Mouse (Mus musculus) neutrophil, adult 5-6 weeks (primary cell): ENCODE results near the gene Grid1. TPM values are rescaled to one million over a fixed set of nuclear protein-coding genes. Genes with fewer than 3 reads are reported as not detected.

Experiments used
- ATAC-seq: fragments of 151-379, 151-347 bp; 2 replicates; pipeline ENCODE4 v1.8.0; 2017; ENCODE audit warnings: mild to moderate bottlenecking, moderate TSS enrichment; ENCODE audit not compliant: insufficient number of reproducible peaks, poor library complexity, low FRiP score, severe bottlenecking; ENCODE audit errors: extremely low read depth
- total RNA-seq: library from RNA; stranded (forward); fragments of 200-1000 nt; gene quantifications from 2 replicates; pipeline ENCODE4 v1.2.3, GENCODE M21; 2017

Gene Grid1
- total RNA-seq, 1 experiment from 2014 or later = not detected

DNA sequence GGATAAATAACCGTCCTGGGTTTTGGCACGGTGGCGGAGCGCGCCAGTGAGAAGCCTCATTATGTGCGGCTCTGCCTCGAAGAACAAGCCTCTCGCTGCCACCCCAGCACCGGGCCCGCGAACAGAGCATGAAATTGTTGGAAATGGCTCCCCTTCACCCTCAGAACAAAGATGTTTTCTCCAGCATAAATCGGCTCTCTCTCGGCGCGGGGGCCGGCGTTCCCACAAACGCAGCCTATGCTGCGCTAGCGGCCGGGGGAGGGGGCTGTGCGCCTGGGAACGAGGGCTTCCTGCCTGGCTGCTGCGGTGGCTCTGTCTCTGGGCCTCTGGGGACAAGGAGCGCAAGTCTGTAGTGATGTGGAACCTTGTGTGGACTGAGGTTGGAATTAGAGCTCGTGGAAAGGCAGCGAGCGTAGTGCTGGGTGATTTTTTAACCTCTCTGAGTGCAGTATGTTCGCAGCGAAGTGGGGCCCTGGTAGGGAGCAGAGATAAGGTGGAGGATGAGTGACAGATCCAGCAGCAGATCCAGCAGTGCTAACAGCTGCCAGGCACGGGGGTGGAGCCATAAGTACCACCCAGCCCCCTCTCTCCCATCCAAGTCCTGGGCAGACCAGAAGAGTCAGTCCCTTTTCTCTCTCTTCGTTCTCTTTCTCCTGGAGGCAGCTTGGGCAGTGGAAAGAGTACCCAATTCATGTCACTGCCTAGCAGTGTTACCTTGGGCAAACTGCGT is 76.5 kb downstream of the Grid1 start:
- ATAC-seq = no peak

DNA sequence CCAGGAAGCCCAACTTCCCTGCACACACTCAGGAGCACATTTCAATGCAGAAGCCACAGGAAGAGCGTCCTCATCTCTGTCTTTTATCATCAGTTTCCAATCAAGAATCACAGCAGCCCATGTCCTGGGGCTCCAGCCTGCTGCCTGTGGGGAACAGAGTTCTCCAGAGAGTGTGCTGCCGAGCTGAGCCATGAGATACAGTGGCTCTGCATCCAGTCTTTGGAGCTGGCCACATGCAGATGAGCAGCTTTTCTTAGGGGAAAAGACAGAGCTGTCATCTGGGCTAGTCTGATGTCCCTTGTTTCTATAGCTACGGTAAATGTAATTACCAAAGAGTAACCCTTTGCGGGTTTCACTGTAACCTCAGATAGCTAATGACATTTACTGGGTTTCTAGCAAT is 83.9 kb downstream of the Grid1 start:
- ATAC-seq = no peak

DNA sequence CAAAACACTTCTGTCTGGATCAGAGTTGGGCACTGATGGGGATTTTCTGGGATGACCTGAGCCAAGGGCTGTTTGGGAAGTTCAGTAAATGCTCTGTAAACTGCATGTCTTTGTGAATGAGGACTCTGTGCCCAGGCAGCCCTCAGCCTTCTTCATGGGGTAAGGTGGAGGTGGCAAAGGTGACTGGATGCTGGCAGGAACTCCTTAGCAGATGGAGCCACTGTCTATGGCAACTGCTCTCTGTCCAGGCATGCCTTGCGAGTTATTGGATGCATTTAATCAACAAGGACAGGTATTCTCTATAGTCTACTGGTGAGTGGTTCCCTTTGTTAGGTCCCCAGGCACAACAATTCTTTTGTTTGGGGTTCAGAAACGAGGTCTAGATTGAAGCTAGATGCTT is 85.8 kb downstream of the Grid1 start:
- ATAC-seq = no peak

DNA sequence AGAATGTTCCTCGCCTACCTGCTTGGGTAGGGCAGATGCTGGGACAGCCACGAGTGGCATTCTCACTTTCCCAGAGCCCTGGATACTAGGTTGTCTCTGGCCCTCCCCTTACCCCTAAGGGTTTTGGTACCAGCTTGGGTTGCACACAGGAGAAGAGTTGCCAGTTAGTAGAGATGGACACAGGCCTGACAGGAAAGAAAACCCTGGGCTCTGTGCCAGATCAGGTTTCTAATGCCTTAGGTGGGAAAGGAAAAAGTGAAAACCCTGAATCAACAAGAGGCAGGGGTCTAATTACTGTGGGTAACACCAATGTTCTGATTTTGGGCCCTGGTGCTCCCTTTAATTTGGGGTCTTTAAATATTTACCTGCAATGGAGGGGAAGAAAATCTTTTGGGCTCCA is 88.5 kb downstream of the Grid1 start:
- ATAC-seq = no peak

DNA sequence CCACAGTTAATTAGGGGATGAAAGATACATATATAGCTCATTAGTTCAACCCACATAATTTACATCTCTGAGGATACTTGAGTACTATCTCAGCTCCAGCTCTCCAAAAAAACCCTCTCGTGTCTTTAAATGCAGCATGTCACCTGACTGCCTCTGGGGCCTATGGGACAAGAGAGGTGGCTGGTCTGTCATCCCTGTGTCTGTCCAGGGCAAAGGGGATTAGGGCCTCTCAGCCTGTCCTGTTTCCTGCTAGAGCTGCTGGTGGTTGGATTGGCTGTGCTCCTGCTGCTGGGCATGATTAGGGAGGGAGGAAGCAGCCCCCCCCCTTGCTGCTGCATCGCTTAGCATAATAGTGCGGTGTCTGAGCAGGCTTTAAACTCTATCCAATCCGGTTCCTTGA is 88.9 kb downstream of the Grid1 start:
- ATAC-seq = no peak

DNA sequence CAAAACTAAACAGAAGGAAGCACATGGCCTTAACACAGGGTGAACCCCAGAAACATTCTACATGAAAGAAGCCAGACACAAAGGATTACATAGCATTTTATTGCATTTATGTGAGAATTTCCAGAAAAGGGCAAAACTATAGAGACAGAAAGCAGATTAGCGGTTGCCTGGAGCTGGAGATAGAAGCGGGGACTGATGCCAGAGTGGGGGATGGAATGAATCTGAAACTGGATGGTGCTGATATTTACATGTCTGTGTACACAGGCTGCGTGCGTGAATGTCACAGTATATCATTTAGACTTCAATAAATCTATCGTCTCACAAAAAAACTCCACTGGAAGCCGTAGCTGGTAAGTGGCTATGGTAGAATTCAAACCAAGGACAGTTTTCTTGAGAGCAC is 96.4 kb downstream of the Grid1 start:
- ATAC-seq = no peak

DNA sequence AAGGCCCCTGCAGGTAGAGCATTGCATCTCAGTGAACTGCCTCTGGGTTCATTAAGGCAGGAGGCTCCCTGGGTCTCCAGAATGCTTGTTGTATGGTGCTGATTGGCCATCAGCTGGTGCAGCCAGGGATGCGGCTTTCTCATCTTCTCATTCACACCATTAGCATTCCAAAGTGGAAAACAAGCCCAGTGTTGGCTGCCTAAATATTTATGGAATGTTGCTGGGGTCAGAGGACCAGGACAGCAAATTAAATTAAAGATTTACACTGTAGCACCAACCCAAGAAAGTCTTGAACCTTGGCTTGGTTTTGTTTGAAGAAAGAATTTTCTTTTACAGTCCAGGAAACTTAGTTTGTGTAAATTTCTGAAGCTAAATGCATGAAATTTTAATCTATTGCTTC is 97.2 kb downstream of the Grid1 start:
- ATAC-seq = no peak

DNA sequence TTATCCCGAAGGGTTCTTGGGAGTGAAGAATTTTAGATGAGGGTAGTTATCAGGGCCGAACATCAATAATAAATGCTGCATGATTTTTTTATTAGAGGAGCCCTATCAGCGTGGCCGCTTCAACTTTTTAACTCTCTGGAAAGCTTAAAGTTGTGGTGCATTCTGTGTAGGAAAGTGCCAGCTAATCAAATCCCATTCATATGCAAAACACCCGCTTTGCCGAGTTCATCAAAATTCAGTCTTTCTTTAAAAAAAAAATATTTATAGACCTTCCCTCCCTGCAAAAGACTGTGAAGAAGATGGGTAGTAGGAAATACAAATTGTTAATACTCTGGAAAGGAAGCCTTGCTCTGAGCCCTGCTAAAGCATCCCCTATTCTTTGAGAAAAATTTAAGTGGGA is 99.3 kb downstream of the Grid1 start:
- no peak for ATAC-seq

DNA sequence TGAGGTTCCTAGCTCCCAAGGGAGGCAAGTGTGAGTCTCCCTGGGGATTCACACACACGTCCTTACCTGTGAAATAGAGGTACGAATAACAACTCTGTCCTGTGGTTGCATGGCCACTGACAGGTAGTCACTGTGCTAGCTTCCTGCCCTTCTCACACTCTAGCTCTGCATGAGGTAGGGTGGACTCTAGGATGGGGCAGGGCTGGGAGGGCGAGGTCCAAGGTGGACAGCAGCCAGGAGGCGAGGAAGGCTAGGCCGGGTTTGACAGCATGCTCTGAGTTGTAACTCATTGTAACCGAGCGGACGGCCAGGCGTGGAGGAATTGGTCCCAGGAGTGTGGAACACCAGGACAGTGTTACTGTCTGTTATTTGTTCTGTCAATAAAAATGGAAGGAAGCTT is 101.4 kb downstream of the Grid1 start:
- ATAC-seq = no peak

DNA sequence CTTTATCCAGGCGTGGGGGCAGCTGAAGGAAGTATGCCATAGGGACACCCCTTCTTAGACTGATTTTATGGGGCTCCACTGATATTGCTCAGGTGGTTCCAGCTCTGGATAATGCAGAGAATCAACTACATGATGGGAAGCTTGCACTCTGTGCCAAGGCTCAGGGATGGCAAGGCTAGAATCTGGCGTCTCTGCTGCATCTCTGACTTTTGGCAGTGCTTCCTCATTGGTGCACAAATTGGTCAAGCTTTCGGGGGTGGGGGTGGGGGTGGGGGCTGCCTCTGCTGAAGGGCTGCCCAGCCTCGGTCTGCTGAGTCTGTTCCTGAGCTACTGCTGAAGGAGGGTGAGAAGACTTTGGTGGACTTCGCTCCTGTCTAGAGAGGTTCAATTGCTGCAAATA is 105.1 kb downstream of the Grid1 start:
- no peak for ATAC-seq

DNA sequence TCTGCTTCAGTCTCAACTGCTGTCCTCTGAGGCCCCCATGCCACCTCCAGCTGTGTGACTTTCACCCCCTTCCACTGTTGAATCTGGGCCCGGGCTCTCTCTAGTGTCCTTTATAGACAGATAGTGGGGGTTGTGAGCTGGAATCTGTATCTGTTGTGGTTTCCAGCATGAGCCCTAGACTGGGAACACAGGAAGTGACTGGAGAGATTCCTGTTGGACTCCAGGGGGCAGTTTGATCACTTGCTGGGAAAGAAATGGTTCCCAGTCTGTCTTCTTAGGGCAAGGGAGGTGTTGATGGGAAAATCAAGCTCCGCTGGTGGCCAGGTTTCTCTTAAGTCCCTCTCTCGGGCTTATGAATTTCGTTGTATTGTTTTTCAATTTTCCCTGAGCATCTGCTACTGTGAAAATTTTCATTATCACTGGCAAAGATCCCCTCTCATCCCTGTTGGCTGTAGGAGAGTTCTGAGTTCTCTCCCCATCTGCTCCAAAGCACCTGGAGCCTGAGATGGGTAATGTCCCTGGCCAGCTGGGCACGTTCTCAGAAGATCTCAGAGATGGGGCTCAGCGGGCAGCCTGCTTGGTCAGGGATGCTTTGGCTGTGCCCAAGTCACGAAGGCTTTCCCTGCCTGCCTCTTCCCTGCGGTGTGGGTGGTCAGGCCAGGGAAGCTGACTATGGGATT is 110.3 kb downstream of the Grid1 start:
- ATAC-seq = no peak

DNA sequence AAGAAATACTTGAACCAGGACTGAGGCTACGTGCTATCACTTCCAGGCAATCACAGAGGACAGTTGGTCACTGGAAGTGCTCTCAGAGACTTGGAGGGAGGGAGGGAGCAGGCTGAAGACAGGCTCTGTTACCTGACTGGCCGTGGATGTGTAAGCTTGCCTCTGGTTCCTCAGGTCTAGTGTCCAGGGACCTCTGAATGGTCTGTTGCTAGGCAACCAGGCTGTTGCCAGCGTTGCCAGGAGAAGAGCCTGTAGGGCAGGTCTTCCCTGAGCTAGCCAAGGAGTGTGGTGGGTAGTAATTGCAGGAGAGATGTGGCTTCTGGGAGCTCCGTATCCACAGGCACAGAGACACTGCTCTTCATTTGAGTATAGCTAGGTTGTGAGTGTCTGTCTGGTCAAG is 113.3 kb downstream of the Grid1 start:
- ATAC-seq = no peak

DNA sequence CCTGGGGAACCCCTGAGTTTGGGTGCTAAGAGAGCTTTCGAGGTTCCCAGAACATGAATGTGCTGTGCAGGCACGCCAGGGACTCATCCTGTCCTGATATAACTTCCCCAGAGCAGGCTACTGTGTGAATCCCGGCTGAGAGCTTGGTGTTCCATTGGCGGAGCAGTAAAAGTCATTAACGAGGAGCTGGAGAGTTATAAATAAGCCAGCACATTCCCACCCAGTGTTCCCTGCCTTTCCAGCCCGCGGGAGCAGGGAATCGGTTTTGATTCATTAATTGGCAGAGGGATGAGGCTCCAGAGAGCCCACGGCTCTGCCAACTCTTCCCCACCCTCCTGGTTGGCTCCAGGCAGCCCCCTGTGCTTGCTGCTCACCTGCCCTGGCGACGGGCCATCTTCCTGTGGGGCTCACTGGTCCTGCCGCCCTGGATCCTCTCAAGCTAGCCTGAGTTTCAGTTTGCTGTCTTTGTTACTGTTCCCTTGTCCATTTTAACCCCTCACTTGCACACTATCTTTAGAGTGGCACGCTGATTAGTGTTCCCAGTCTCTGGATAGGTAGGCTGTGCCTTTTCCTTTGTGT is 116.4 kb downstream of the Grid1 start:
- no peak for ATAC-seq

DNA sequence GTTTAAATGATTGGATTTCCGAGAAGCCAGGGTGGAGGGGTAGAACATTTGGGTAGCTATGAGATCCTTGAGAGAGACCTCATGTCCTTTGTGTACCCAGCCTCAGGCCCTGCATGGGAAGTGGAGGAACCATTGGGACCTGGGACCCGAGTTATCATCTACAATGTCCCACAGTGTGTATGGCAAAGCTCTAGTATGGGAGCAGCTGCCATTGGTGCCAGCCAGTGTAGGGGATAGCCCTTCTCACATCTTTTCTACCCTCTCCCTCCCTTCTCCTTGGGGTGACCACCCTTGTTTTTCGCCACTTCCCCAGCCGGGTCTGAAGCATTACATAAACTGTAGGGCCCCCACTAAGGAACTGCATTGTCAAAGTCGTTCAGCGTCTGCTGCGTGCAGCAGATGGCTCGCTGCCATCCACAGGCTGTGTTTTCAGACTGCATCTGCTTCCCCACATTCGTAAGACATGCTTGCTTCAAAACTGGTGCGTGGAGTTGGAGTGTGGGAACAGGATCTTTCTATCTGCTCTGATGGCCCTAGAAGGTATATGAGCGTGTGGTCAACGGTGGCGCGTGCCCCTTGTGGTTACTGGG is 124.6 kb downstream of the Grid1 start:
- no peak for ATAC-seq

DNA sequence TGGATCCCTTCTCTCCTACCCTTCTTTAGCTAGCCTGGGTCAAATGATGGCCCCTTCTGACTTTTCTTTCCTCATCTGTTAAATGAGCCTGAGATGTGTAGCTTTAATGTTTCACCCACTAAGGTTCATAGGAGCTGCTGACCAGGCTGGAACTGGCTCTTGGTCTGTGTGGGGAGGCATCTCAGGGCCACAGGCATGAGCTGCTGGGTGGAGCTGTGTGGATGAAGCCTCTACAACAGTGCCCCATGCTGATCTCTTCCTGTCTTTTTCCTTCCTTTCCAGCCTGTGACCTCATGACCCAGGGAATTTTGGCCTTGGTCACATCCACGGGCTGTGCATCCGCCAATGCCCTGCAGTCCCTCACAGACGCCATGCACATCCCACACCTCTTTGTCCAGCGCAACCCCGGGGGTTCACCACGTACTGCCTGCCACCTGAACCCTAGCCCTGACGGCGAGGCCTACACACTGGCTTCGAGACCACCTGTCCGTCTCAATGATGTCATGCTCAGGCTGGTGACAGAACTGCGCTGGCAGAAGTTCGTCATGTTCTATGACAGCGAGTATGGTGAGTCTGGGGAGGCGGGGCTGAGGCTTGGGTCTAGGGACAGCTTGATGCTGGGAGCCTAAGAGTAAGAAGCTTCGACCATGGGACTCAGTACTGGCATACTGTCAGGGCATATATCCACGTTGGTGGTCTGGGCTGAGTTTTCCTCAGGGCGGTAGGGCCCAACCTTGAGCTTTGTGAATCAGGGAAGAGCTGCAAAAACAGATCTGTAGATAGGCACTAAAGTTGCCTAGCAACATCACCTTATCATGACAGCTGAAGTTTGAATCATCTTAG is 125.8 kb downstream of the Grid1 start:
- no peak for ATAC-seq

DNA sequence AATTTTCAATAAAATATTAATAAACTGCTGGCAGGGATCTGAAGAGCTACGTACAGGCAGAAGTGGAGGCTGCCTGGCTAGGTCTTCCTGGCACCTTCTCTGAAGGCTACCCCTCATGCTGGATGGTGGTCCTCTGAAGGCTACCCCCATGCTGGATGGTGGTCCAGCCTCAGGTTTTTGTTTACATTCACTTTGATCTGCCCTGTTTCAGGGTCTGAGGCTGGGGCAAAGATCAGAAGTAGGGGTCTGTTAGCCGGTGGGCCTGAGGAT is 126.3 kb downstream of the Grid1 start:
- no peak for ATAC-seq

DNA sequence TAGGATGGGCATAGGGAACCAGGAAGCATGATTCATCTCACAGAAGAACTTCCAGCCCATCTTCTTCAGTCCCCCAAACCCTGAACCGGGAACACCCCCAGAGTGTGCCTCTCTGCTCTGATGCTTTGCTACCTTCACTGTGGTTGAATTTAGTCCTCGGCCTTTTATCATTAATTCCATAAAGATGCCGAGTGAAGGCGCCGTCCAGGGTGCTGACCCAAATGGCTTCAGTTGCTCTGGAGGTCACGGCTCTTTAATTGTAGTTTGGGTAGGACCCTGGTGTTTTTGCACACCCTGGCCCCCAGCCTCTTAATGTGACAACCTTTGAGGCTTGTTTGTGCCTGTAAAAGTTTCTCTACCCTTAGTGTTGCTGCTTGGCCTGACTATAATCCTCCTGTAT is 128.3 kb downstream of the Grid1 start:
- ATAC-seq = no peak

DNA sequence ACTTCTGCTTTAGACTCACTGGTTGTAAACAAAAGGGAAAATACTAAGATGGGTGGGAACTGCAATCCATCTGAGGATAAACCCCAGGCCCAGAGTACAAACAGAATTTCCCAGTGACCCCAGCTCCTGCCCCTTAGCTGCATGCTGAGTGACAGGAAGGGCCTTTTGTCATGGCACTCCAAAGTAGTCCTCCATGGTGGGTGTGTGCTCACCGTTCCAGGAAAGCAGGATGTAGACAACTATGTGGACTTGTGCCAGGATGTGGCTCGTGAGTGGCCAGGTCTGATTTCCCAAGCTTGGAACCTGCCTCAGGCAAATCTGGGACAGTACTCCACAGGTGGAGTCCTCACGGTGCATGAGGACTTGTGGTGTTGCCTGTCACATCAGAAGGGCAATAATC is 132.4 kb downstream of the Grid1 start:
- no peak for ATAC-seq

DNA sequence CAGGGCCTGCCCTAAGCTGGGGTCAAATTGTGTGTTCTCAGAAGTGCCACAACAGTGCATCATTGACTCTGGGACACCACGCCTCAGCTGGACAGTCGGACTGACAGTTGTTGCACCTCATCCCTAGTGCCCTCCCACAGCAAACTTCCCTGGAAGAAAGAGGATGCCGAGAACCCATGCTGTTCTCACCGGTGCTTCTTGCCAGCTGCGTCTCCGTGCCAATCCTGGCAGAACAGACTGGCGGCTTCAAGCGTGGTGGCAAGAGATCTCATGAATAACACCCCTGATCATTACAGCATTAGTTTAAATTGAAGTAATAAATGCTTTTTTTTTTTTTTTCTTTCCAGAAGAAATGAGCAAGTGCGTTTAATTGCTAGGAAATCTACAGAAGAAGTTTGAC is 133.7 kb downstream of the Grid1 start:
- no peak for ATAC-seq

DNA sequence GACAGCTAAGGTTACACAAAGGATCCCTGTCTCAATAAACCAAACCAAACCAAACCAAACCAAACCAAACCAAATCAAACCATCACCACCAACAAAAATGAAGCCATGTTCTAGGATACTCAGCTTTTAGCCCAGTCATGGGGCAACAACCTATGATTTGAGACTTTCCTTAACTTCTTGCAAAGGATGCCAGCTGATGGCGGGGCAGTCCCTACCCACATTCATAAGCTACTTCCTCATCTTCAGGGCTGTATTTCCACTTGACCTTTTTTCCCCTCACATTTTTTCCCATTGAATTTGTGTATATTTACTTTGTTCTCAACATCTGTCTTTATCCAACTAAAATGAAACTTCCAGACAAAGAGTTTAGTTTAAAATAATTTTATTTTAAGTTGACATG is 135.8 kb downstream of the Grid1 start:
- no peak for ATAC-seq
